Mouse (Mus musculus) CH12.LX (cell line): ENCODE results near the gene Oasl1. TPM values are rescaled to one million over a fixed set of nuclear protein-coding genes. Genes with fewer than 3 reads are reported as not detected.

Experiments used
- DNase-seq: peaks from one replicate; pipeline ENCODE4 v3.0.0-alpha.2; 2013; ENCODE audit errors: extremely low read depth
- H3K27ac ChIP-seq: 2 replicates; pipeline ENCODE4 v1.5.1; 2012; ENCODE audit warnings: low read depth, mild to moderate bottlenecking, control low read depth, moderate library complexity; ENCODE audit not compliant: insufficient read depth
- H3K27me3 ChIP-seq: replicated peaks from 2 replicates; pipeline ENCODE3; 2012; ENCODE audit warnings: inconsistent platforms
- H3K36me3 ChIP-seq, 2 experiments: replicated peaks in 1 of 2; 2 replicates each; pipeline versions ENCODE3 to v1.6.1; 2012; ENCODE audit warnings: inconsistent platforms in 1 of 2, low read length in 1 of 2, mild to moderate bottlenecking in 1 of 2, mixed read lengths in 1 of 2, moderate library complexity in 1 of 2; ENCODE audit not compliant: control insufficient read depth in 1 of 2, insufficient read depth in 1 of 2
- H3K4me1 ChIP-seq, 2 experiments: 2 replicates each; pipeline ENCODE4 v1.6.1; 2012; ENCODE audit warnings: inconsistent platforms in 1 of 2, moderate library complexity in 1 of 2; ENCODE audit not compliant: insufficient read depth in 2 of 2, control insufficient read depth in 1 of 2
- H3K4me2 ChIP-seq: 2 replicates; pipeline ENCODE4 v1.6.1; 2012; ENCODE audit warnings: low read depth, mild to moderate bottlenecking, control low read depth; ENCODE audit not compliant: poor library complexity, insufficient read depth, severe bottlenecking
- H3K4me3 ChIP-seq, 3 experiments: fragments of 150-350 bp in 1 of 3; sonication (generic) in 1 of 3; replicated peaks in 1 of 3; 2 replicates each; pipeline versions ENCODE3 to v1.5.1; 2011 to 2012; ENCODE audit warnings: low read depth in 2 of 3, low read length in 2 of 3, mild to moderate bottlenecking in 2 of 3, moderate library complexity in 2 of 3, control low read depth in 1 of 3, improper control_type of control experiment in 1 of 3, inconsistent platforms in 1 of 3, mixed read lengths in 1 of 3; ENCODE audit not compliant: poor library complexity in 1 of 3
- H3K79me2 ChIP-seq: replicated peaks from 2 replicates; pipeline ENCODE4 v1.6.1; 2012; ENCODE audit warnings: mild to moderate bottlenecking, moderate library complexity; ENCODE audit not compliant: control insufficient read depth, poor library complexity, insufficient read depth, severe bottlenecking; ENCODE audit errors: extremely low read depth
- H3K9ac ChIP-seq: 2 replicates; pipeline ENCODE4 v1.6.1; 2012; ENCODE audit warnings: low read depth, mild to moderate bottlenecking, control low read depth, moderate library complexity; ENCODE audit not compliant: insufficient read depth
- H3K9me3 ChIP-seq: replicated peaks from 2 replicates; pipeline ENCODE3; 2012; ENCODE audit warnings: low read length, inconsistent platforms, mixed read lengths
- BHLHE40 ChIP-seq: IDR thresholded peaks from 2 replicates; pipeline ENCODE4 v1.6.1; 2011; ENCODE audit warnings: mild to moderate bottlenecking, low read depth, low read length, improper control_type of control experiment
- CTCF ChIP-seq, 2 experiments: IDR thresholded peaks in 1 of 2; conservative IDR thresholded peaks in 1 of 2; 2 replicates each; pipeline ENCODE4 v1.5.1; 2011 to 2012; ENCODE audit warnings: low read depth in 2 of 2, low read length in 2 of 2, improper control_type of control experiment in 1 of 2, inconsistent platforms in 1 of 2, mild to moderate bottlenecking in 1 of 2, moderate library complexity in 1 of 2
- EP300 ChIP-seq: IDR thresholded peaks from 2 replicates; pipeline ENCODE4 v1.6.1; 2011; ENCODE audit warnings: low read length, improper control_type of control experiment
- ETS1 ChIP-seq: conservative IDR thresholded peaks from 2 replicates; pipeline ENCODE4 v1.6.1; 2012; ENCODE audit warnings: low read depth, mild to moderate bottlenecking, inconsistent platforms, low read length, improper control_type of control experiment, moderate library complexity
- GABPA ChIP-seq: IDR thresholded peaks from 2 replicates; pipeline ENCODE4 v1.6.1; 2012; ENCODE audit warnings: low read depth, low read length, improper control_type of control experiment, inconsistent platforms; ENCODE audit not compliant: insufficient replicate concordance
- JUND ChIP-seq: conservative IDR thresholded peaks from 2 replicates; pipeline ENCODE4 v1.6.1; 2011; ENCODE audit warnings: low read depth, low read length, improper control_type of control experiment
- KAT2A ChIP-seq: IDR thresholded peaks from 2 replicates; pipeline ENCODE4 v1.6.1; 2012; ENCODE audit warnings: low read length, improper control_type of control experiment, inconsistent platforms; ENCODE audit not compliant: insufficient replicate concordance
- MAFK ChIP-seq: IDR thresholded peaks from 2 replicates; pipeline ENCODE4 v1.6.1; 2011; ENCODE audit warnings: low read length, improper control_type of control experiment; ENCODE audit not compliant: insufficient replicate concordance
- MXI1 ChIP-seq: IDR thresholded peaks from 2 replicates; pipeline ENCODE4 v1.6.1; 2011; ENCODE audit warnings: mild to moderate bottlenecking, low read depth, low read length, improper control_type of control experiment
- MYC ChIP-seq: IDR thresholded peaks from 2 replicates; pipeline ENCODE4 v1.6.1; 2011; ENCODE audit warnings: low read depth, mild to moderate bottlenecking, improper control_type of control experiment, low read length
- NELFE ChIP-seq: IDR thresholded peaks from 2 replicates; pipeline ENCODE4 v1.6.1; 2011; ENCODE audit warnings: low read depth, low read length, improper control_type of control experiment
- NRF1 ChIP-seq: IDR thresholded peaks from 2 replicates; pipeline ENCODE4 v1.6.1; 2014; ENCODE audit warnings: low read depth, mild to moderate bottlenecking, inconsistent platforms, low read length, improper control_type of control experiment, moderate library complexity
- PAX5 ChIP-seq: IDR thresholded peaks from 2 replicates; pipeline ENCODE4 v1.6.1; 2012; ENCODE audit warnings: low read length, inconsistent platforms, mixed read lengths
- POLR2A ChIP-seq: IDR thresholded peaks from 2 replicates; pipeline ENCODE4 v1.6.1; 2011; ENCODE audit warnings: low read depth, mild to moderate bottlenecking, improper control_type of control experiment, low read length
- POLR2AphosphoS2 ChIP-seq: IDR thresholded peaks from 2 replicates; pipeline ENCODE4 v1.6.1; 2011; ENCODE audit warnings: low read depth, low read length, improper control_type of control experiment
- RAD21 ChIP-seq: IDR thresholded peaks from 2 replicates; pipeline ENCODE4 v1.6.1; 2011; ENCODE audit warnings: low read depth, mild to moderate bottlenecking, low read length, improper control_type of control experiment, moderate library complexity
- RCOR1 ChIP-seq: conservative IDR thresholded peaks from 2 replicates; pipeline ENCODE4 v1.6.1; 2012; ENCODE audit warnings: low read depth, mild to moderate bottlenecking, inconsistent platforms, low read length, improper control_type of control experiment
- SIN3A ChIP-seq: IDR thresholded peaks from 2 replicates; pipeline ENCODE4 v1.6.1; 2012; ENCODE audit warnings: low read length, improper control_type of control experiment, inconsistent platforms
- TCF12 ChIP-seq: IDR thresholded peaks from 2 replicates; pipeline ENCODE4 v1.6.1; 2014; ENCODE audit warnings: low read depth, mild to moderate bottlenecking, inconsistent platforms, low read length, improper control_type of control experiment
- UBTF ChIP-seq: IDR thresholded peaks from 2 replicates; pipeline ENCODE4 v1.6.1; 2012; ENCODE audit warnings: low read depth, mild to moderate bottlenecking, inconsistent platforms, low read length, improper control_type of control experiment, moderate library complexity
- USF1 ChIP-seq: IDR thresholded peaks from 2 replicates; pipeline ENCODE4 v1.6.1; 2014; ENCODE audit warnings: low read depth, mild to moderate bottlenecking, inconsistent platforms, low read length, improper control_type of control experiment
- USF2 ChIP-seq: conservative IDR thresholded peaks from 2 replicates; pipeline ENCODE4 v1.6.1; 2011; ENCODE audit warnings: low read depth, low read length, improper control_type of control experiment
- ZMIZ1 ChIP-seq: IDR thresholded peaks from 2 replicates; pipeline ENCODE4 v1.6.1; 2012; ENCODE audit warnings: low read depth, mild to moderate bottlenecking, inconsistent platforms, low read length, improper control_type of control experiment
- dilution Hi-C: fragments of 300-500 bp; cut with MboI; formaldehyde crosslinking; loops from 2 replicates; pipeline ENCODE4 v1.14.3; 2020; ENCODE audit warnings: low sequenced_read_pairs; ENCODE audit not compliant: extremely low pct_unique_long_range_greater_than_20kb, extremely low pct_ligation_motif_present
- in situ Hi-C: fragments of 300-500 bp; cut with MboI; formaldehyde crosslinking; loops from 3 replicates; pipeline ENCODE4 v1.14.3; 2019; ENCODE audit warnings: low sequenced_read_pairs, low pct_ligation_motif_present, low pct_unique_long_range_greater_than_20kb, mixed read lengths
- polyA plus RNA-seq: library from polyadenylated mRNA; unstranded; fragments of >175 nt; gene quantifications from 2 replicates; pipeline ENCODE4 v1.2.1, GENCODE M21; 2012; ENCODE audit warnings: low read depth; ENCODE audit not compliant: insufficient read length
- total RNA-seq, 2 experiments: library from RNA; depleted of rRNA; stranded (reverse); fragments of 300-350 nt in 1 of 2; fragments of >200 nt in 1 of 2; gene quantifications; 2 replicates each; pipeline ENCODE4 v1.2.3; 2012 to 2014

Oasl1 gene
- total and polyA plus RNA-seq, 3 experiments: 0.37 TPM; not detected in 2

DNA sequence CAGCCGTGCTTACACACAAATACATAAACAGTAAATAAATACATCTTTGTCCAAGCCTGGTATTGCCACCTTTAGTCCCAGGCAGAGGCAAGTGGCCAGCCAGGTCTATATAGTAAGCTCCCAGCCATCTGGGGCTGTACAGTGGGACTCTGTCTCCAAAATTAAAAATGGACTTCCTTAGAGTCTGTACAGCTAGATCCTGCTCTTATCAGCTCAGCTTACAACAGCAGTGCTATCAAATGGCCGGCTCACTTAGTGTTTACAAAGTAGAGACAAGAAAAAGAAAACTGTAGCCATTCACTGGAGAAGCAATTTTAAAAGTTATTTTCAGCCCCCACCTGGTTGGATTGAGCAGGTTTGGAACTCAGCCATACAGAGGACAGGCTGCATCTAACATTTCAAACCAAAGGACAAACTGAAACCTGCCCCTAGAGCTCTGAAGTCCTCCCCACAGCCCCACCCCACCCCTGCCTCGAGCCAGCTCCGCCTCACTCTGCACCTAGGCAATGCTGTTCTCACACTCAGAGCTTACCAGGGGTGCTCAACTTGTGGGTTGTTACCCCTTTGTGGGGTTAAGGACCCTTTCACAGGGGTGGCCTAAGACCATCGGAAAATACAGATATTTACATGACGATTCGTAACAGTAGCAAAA, 41.4 kb downstream of the Oasl1 start:
- Histone ChIP-seq H3K4me3 (no peak overlapping the region), H3K9ac (no peak overlapping the region), H3K27ac (no peak overlapping the region), H3K27me3 (peaks cover 17% of the 10 kb centered on the region), H3K4me1 (peaks cover 8 to 20% of the 10 kb centered on the region in 2 experiments), H3K79me2 (no peaks in the 10 kb centered on the region), H3K36me3 (no peaks in the 10 kb centered on the region), H3K9me3 (no peaks in the 10 kb centered on the region), H3K4me2 (no peak overlapping the region)
- no peak for DNase-seq
- TF ChIP-seq USF2 (no peak), UBTF (no peak), ETS1 (no peak), SIN3A (no peak), NRF1 (no peak)
- in situ Hi-C loops: no loop called here
- dilution Hi-C loops: no loop called here

DNA sequence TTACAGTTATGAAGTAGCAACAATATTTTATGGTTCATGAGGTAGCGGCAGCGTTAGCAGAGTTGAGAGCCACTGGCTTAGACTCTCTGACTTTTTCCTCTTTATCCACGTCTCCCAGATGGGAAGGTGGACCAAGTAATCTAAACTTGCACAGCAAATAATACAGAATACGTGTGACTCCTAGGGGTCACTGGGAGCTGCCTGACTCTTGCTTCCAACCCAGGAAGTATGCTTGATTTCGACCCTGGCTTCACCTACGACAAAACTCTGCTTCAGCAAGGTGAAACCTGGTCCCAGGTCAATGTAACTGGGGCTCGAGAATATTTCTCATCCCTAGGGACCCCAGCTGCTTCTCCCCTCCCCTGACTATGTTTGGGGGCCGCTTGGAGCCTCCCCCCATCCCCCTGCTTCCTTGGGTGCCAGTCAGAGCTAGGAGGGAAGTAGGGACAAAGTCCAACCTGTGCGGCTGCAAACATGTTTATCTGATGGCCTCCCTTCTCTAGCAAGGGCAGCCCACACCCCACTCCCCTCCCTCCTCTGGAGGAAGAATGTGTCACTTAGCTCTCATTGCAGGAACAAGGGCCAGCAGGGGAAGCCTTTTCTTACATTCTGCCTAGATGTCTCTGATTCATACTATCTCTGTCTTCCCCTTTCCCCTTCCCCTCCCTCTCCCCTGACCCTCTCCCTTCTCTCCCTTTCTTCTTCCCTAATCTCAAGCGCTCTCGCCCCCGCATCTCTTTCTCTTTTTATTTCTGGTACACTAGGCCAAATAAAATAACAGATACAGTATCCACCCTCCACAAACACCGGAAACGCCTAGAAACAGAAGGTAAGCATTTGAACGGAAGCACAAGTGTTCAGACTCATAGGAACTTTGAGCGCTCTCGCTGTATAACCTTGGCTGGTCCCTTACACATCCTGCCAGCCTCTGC, 42.2 kb downstream of the Oasl1 start:
- Histone ChIP-seq H3K4me2 (no peak overlapping the region), H3K36me3 (no peaks in the 10 kb centered on the region), H3K4me1 (peaks cover 8 to 20% of the 10 kb centered on the region in 2 experiments), H3K4me3 (no peak overlapping the region), H3K9me3 (no peaks in the 10 kb centered on the region), H3K9ac (no peak overlapping the region), H3K79me2 (no peaks in the 10 kb centered on the region), H3K27ac (no peak overlapping the region), H3K27me3 (peaks cover 17% of the 10 kb centered on the region)
- dilution Hi-C loops: no loop called here
- no peak for DNase-seq
- in situ Hi-C loops: no loop called here
- TF ChIP-seq TCF12 (no peak), KAT2A (no peak), POLR2A (no peak), PAX5 (no peak), EP300 (no peak), BHLHE40 (no peak), SIN3A (no peak), RAD21 (no peak), ZMIZ1 (no peak), GABPA (no peak), POLR2AphosphoS2 (no peak), NELFE (no peak), UBTF (no peak), JUND (no peak), CTCF (conservative IDR thresholded peaks at IDR 0.05 in 1 of 2, IDR thresholded peaks at IDR 0.05 in 1 of 2; ENCODE audit: low read depth in 2 of 2, low read length in 2 of 2) (no peak), MYC (no peak), MAFK (no peak), USF1 (no peak), RCOR1 (no peak), MXI1 (no peak)
